Mouse (Mus musculus): ENCODE data around the gene Tbck.

Tbck gene

GRCm38 (mm10) chr3:132766033-132766726, 82.2 kb downstream of the Tbck start:
- no peak for DNase-seq (ENCODE audit: low read depth)

GRCm38 (mm10) chr3:132772054-132772453, 88.1 kb downstream of the Tbck start:
- no peak for DNase-seq (ENCODE audit: low read depth)

- no peak for DNase-seq (ENCODE audit: low read depth)
Measured at GRCm38 (mm10) chr3:132776686-132777085, 92.7 kb downstream of the Tbck start.

- no peak for DNase-seq (ENCODE audit: low read depth)
Measured at GRCm38 (mm10) chr3:132781103-132781502, 97.2 kb downstream of the Tbck start.

GRCm38 (mm10) chr3:132783087-132783486, 99.1 kb downstream of the Tbck start:
- DNase-seq (ENCODE audit: low read depth), result no peak

GRCm38 (mm10) chr3:132784732-132785131, 100.8 kb downstream of the Tbck start:
- DNase-seq (ENCODE audit: low read depth), result no peak

GRCm38 (mm10) chr3:132786690-132787089, 102.7 kb downstream of the Tbck start:
- DNase-seq (ENCODE audit: low read depth), result no peak

- DNase-seq (ENCODE audit: low read depth), result no peak
Measured at GRCm38 (mm10) chr3:132787775-132788174, 103.8 kb downstream of the Tbck start.

GRCm38 (mm10) chr3:132791140-132791539, 107.2 kb downstream of the Tbck start:
- no peak for DNase-seq (ENCODE audit: low read depth)

- no peak for DNase-seq (ENCODE audit: low read depth)
Measured at GRCm38 (mm10) chr3:132800196-132800595, 116.3 kb downstream of the Tbck start.

GRCm38 (mm10) chr3:132801910-132802309, 118.0 kb downstream of the Tbck start:
- no peak for DNase-seq (ENCODE audit: low read depth)

GRCm38 (mm10) chr3:132807888-132808579, 124.1 kb downstream of the Tbck start:
- DNase-seq (ENCODE audit: low read depth), result no peak

GRCm38 (mm10) chr3:132808951-132809350, 125.0 kb downstream of the Tbck start:
- DNase-seq (ENCODE audit: low read depth), result no peak

GRCm38 (mm10) chr3:132811791-132812190, 127.8 kb downstream of the Tbck start:
- no peak for DNase-seq (ENCODE audit: low read depth)

GRCm38 (mm10) chr3:132812356-132812755, 128.4 kb downstream of the Tbck start:
- no peak for DNase-seq (ENCODE audit: low read depth)

- no peak for DNase-seq (ENCODE audit: low read depth)
Measured at GRCm38 (mm10) chr3:132813147-132813546, 129.2 kb downstream of the Tbck start.

GRCm38 (mm10) chr3:132813706-132814497, 130.0 kb downstream of the Tbck start:
- DNase-seq (ENCODE audit: low read depth), result no peak

GRCm38 (mm10) chr3:132814791-132815496, 131.0 kb downstream of the Tbck start:
- DNase-seq (ENCODE audit: low read depth), result no peak

GRCm38 (mm10) chr3:132815497-132816326, 131.8 kb downstream of the Tbck start:
- no peak for DNase-seq (ENCODE audit: low read depth)

GRCm38 (mm10) chr3:132819408-132819807, 135.5 kb downstream of the Tbck start:
- DNase-seq (ENCODE audit: low read depth), result no peak

GRCm38 (mm10) chr3:132831179-132831873, 147.4 kb downstream of the Tbck start:
- no peak for DNase-seq (ENCODE audit: low read depth)

Measured in naive thymus-derived CD4-positive, alpha-beta T cell, adult 2 months (primary cell).